Mouse (Mus musculus): ENCODE measurements around the gene Tbc1d2.

DNA sequence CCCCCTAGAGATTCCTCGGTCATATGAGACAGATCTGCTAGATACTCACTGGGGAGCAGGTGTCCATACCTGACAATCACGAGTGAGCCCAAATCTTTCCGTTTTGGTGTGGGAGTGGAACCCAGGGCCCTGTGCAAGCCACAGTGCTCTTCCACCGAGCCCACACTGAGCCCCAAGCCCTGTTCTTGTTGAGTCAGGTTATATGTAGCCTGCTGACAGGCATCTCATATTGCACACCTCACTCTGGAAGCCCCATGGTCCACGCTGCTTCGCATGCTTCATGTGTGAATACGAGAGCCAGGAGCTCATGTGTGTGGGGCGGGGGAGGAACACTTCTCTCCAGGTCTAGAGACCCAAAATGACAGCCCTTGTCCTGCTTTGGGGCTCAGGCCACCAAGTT, 60.9 kb downstream of the Tbc1d2 start:
- no peak for TF ChIP-seq POLR2A (IDR thresholded peaks at IDR 0.05; ENCODE audit: low read depth, low read length)
- TF ChIP-seq CTCF (conservative IDR thresholded peaks at IDR 0.05; ENCODE audit: insufficient read depth, insufficient read length, low read depth, low read length) = no peak
